In the genomic region with DNA sequence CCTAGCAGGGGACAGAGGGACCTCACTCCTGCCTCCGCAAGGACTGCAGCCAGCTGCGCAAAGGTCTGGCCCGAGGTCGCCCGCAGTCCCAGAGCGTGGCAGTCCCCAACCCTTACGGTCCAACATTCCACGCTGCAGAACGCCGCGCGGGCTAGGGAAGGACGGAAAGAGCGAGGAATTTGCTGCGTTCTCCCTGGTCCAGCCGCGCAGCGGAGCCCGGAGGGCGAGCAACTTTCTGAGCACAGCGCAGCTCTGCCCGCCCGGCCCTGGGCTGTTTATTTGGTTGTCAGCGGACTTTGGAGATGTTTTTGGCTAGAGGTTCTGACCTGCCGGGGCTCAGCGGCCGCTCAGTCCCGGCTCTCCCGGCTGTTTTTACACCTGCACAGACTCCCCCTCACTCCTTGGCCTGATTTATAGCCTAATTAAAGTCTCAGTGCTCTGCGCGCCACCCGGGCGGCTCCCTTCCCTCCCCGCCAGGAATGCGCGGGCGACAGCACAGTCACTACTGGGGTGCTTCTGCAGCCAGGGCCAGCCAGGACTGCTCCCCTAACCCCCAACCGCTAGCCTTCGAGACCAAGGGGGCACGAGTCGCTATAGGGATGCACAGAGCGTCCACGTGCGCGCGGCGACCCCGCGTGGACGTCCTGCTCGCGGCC, we compare ENCODE assay signal across 8 mouse cellular contexts. TPM values are rescaled to one million over a fixed set of nuclear protein-coding genes. Genes with fewer than 3 reads are reported as not detected.
DNase-seq lines count a peak whose midpoint lies in the region; ATAC-seq and TF ChIP-seq lines count a peak whose summit lies in the region.

No protein-coding gene starts in this region.

- peaks cover 82% of the 10 kb centered on the region for H3K27me3 ChIP-seq in lung, postnatal 0 days (replicated peaks; ENCODE audit: insufficient read depth, low read length)
- H3K27me3 ChIP-seq in forebrain, embryonic 12.5 days: peaks cover 88% of the 10 kb centered on the region
- H3K27me3 ChIP-seq in neural tube, embryonic 11.5 days (ENCODE audit: control insufficient read depth, insufficient read depth, low read length): peaks cover 90% of the 10 kb centered on the region

- H3K9ac ChIP-seq in lung, postnatal 0 days (replicated peaks; ENCODE audit: low read depth): no peak overlapping the region
- no peak overlapping the region for H3K9ac ChIP-seq in forebrain, embryonic 12.5 days
- H3K9ac ChIP-seq in neural tube, embryonic 11.5 days (ENCODE audit: low read length): peak overlapping the region; percentile 28; the same call in 1 of the 2 replicates

- WGBS in lung, postnatal 0 days: 2% methylated on average over 47 of the region's 52 CpGs
- under 1% methylated on average over 52 of the region's 52 CpGs for WGBS in forebrain, embryonic 12.5 days
- under 1% methylated on average over 52 of the region's 52 CpGs for WGBS in neural tube, embryonic 11.5 days

- H3K27ac ChIP-seq in lung, postnatal 0 days (ENCODE audit: low read length): no peak overlapping the region
- no peak overlapping the region for H3K27ac ChIP-seq in forebrain, embryonic 12.5 days
- peak overlapping the region; percentile 44; the same call in 1 of the 2 replicates for H3K27ac ChIP-seq in neural tube, embryonic 11.5 days (ENCODE audit: low read depth, low read length)

- ATAC-seq in lung, postnatal 0 days: no peak
- peak; percentile 36 for ATAC-seq in forebrain, embryonic 12.5 days (ENCODE audit: low FRiP score)
- no peak for ATAC-seq in neural tube, embryonic 11.5 days (ENCODE audit: insufficient read depth, low FRiP score, low TSS enrichment)

- 0 out of 2 replicates have a peak overlapping the region, but pooled peaks have one; percentile 3 for H3K4me3 ChIP-seq in lung, postnatal 0 days (ENCODE audit: low read depth, low read length)
- peak overlapping the region; percentile 21 for H3K4me3 ChIP-seq in forebrain, embryonic 12.5 days (replicated peaks)
- H3K4me3 ChIP-seq in neural tube, embryonic 11.5 days (ENCODE audit: low read depth, low read length): peak overlapping the region; percentile 23

- peak; percentile 2; the same call in 1 of the 2 replicates for TF ChIP-seq CTCF in lung, postnatal 0 days (IDR thresholded peaks at IDR 0.05)

- H3K4me1 ChIP-seq in lung, postnatal 0 days (ENCODE audit: insufficient read depth, low read depth, low read length): no peaks in the 10 kb centered on the region
- H3K4me1 ChIP-seq in forebrain, embryonic 12.5 days: peaks cover 8% of the 10 kb centered on the region
- H3K4me1 ChIP-seq in neural tube, embryonic 11.5 days (ENCODE audit: control insufficient read depth, insufficient read depth, low read length): peaks cover 11% of the 10 kb centered on the region; the same call in 1 of the 2 replicates

- no peak for DNase-seq in lung, postnatal 0 days (ENCODE audit: low spot score)
- DNase-seq in lung, postnatal 10 days: no peak
- peak; percentile 58 for DNase-seq in kidney, postnatal 10 days
- DNase-seq in neural tube, embryonic 11.5 days (ENCODE audit: low spot score): peak; percentile 66
- no peak for DNase-seq in layer of hippocampus, postnatal 10 days (ENCODE audit: low spot score in 2 of 2)
- DNase-seq in cerebellum, adult 9-10 months: no peak
- no peak for DNase-seq in gastrocnemius, adult 8-10 months (ENCODE audit: low spot score in 2 of 2)

- no peak for TF ChIP-seq EP300 in lung, postnatal 0 days (IDR thresholded peaks at IDR 0.05)

- H3K9me3 ChIP-seq in lung, postnatal 0 days (ENCODE audit: low read length): no peaks in the 10 kb centered on the region
- no peaks in the 10 kb centered on the region for H3K9me3 ChIP-seq in forebrain, embryonic 12.5 days
- H3K9me3 ChIP-seq in neural tube, embryonic 11.5 days (ENCODE audit: control insufficient read depth, low read length): no peaks in the 10 kb centered on the region

- 0 out of 2 replicates have a peak overlapping the region, but pooled peaks have one; percentile 17 for H3K4me2 ChIP-seq in lung, postnatal 0 days (replicated peaks; ENCODE audit: low read depth, low read length)
- H3K4me2 ChIP-seq in forebrain, embryonic 12.5 days: peak overlapping the region; percentile 49
- H3K4me2 ChIP-seq in neural tube, embryonic 11.5 days (ENCODE audit: low read depth): peak overlapping the region; percentile 45

- H3K36me3 ChIP-seq in lung, postnatal 0 days (ENCODE audit: insufficient read depth, low read length): no peaks in the 10 kb centered on the region
- no peaks in the 10 kb centered on the region for H3K36me3 ChIP-seq in forebrain, embryonic 12.5 days (replicated peaks)
- H3K36me3 ChIP-seq in neural tube, embryonic 11.5 days (ENCODE audit: control insufficient read depth, insufficient read depth, low read length): no peaks in the 10 kb centered on the region

RNA-seq across cellular contexts. Expression of a gene that starts 11.9 kb away (rescaled TPM):
- polyA plus RNA-seq in lung, postnatal 0 days (2015; fragmentation: Nextera tagmentation; extraction: Ambion mirVana): 0.05 TPM in 2 replicates
- 2.6 and 4.2 TPM in 2 replicates for polyA plus RNA-seq in forebrain, embryonic 12.5 days (2016; fragmentation: Nextera tagmentation; extraction: Ambion mirVana)
- polyA plus RNA-seq in neural tube, embryonic 11.5 days (2014; fragmentation: Nextera tagmentation; extraction: Ambion mirVana): 5.5 and 7.2 TPM in 2 replicates
- total RNA-seq in layer of hippocampus, postnatal 10 days (2021): 1 to 10 TPM; 1.5 to 1.6 TPM
- under 1 TPM in 1 of 4 experiments, not detected in 3; 0.11 TPM for total RNA-seq in gastrocnemius, adult 8-10 months (2022)

RNA-seq across cellular contexts. Expression of a gene that starts 49.1 kb away (rescaled TPM):
- polyA plus RNA-seq in lung, postnatal 0 days (2015; fragmentation: Nextera tagmentation; extraction: Ambion mirVana): 499 and 511 TPM in 2 replicates
- polyA plus RNA-seq in forebrain, embryonic 12.5 days (2016; fragmentation: Nextera tagmentation; extraction: Ambion mirVana): 693 and 699 TPM in 2 replicates
- polyA plus RNA-seq in neural tube, embryonic 11.5 days (2014; fragmentation: Nextera tagmentation; extraction: Ambion mirVana): 738 and 767 TPM in 2 replicates
- 100 to 1,000 TPM; 240 to 268 TPM for total RNA-seq in layer of hippocampus, postnatal 10 days (2021)
- total RNA-seq in gastrocnemius, adult 8-10 months (2022): 100 to 1,000 TPM; 208 to 239 (median 210) TPM

Comparison
In these comparisons a context has a peak if more than half of its experiments do, and no peak if none do; other contexts are left out.
1. DNase-seq: peak in kidney, postnatal 10 days (single experiment) and neural tube, embryonic 11.5 days (single experiment); none in lung, postnatal 0 days (single experiment), lung, postnatal 10 days (single experiment), layer of hippocampus, postnatal 10 days (0 of 2), cerebellum, adult 9-10 months (single experiment) and gastrocnemius, adult 8-10 months (0 of 2).
2. Peak in every context shown above with its lines, with median percentiles within 50 percentile points of each other: H3K4me2 ChIP-seq and H3K4me3 ChIP-seq.